Mouse (Mus musculus) myocyte (in vitro differentiated cells): Measurements from ENCODE around the gene Arhgef7.

Source experiments
- CEBPB ChIP-seq: IDR thresholded peaks from 2 replicates; pipeline ENCODE4 v1.6.1; 2011; ENCODE audit warnings: mild to moderate bottlenecking, moderate library complexity; ENCODE audit not compliant: poor library complexity, insufficient read depth, severe bottlenecking
- E2F4 ChIP-seq: IDR thresholded peaks from one replicate; pipeline ENCODE4 v1.6.1; 2011; ENCODE audit warnings: mild to moderate bottlenecking, control low read depth, moderate library complexity; ENCODE audit not compliant: insufficient read depth
- POLR2A ChIP-seq: IDR thresholded peaks from one replicate; pipeline ENCODE4 v1.6.1; 2011; ENCODE audit warnings: low read depth, mild to moderate bottlenecking, control low read depth, moderate library complexity; ENCODE audit not compliant: insufficient read length
- POLR2AphosphoS2 ChIP-seq: IDR thresholded peaks from one replicate; pipeline ENCODE4 v1.6.1; 2011; ENCODE audit warnings: low read depth, control low read depth; ENCODE audit not compliant: insufficient read length
- REST ChIP-seq: IDR thresholded peaks from one replicate; pipeline ENCODE4 v1.6.1; 2011; ENCODE audit warnings: mild to moderate bottlenecking, control low read depth, moderate library complexity; ENCODE audit not compliant: insufficient read depth, insufficient read length
- TCF12 ChIP-seq: IDR thresholded peaks from one replicate; pipeline ENCODE4 v1.6.1; 2011; ENCODE audit warnings: mild to moderate bottlenecking, control low read depth; ENCODE audit not compliant: poor library complexity, insufficient read depth, severe bottlenecking

DNA sequence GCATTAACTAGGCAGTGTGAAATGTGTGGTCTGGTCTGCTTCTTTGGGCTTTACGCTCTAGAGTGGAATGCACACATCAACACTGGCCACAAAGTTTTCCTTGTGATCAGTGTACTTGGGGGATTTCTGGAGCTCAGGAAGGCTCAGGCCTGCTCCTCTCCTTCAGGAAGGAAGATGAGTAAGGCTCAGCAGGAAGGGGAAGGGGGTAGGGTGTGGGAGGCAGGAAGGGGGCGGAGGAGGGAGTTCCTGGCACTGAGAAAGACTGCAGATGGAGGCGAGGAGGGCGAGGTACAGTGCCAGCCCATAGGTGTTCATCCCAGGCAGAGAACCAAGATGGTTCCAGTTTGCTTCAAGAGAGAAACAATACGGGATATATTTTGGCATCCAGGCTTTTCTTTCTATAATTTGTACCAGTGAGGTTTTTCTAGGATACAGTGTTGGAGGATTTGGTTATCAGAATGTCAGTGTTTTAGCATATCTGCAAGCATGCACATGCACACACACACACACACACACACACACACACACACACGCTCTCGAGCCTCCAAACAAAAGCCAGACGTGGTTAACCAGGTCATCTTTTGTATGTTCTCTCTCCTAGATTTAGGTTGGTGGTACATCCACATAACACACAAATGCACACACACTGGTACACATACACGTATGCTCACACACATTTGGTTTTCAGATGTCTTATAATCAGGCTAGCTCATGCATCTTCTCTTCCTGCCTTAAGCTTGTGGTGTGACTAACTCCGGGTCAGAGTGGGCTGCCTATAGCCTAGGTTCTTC lies 52.5 kb downstream of the Arhgef7 start:
- TF ChIP-seq POLR2A (no peak), POLR2AphosphoS2 (no peak), REST (no peak), E2F4 (no peak), CEBPB (no peak), TCF12 (no peak)
